ENCODE assay signal across 8 mouse cellular contexts in the genomic region with DNA sequence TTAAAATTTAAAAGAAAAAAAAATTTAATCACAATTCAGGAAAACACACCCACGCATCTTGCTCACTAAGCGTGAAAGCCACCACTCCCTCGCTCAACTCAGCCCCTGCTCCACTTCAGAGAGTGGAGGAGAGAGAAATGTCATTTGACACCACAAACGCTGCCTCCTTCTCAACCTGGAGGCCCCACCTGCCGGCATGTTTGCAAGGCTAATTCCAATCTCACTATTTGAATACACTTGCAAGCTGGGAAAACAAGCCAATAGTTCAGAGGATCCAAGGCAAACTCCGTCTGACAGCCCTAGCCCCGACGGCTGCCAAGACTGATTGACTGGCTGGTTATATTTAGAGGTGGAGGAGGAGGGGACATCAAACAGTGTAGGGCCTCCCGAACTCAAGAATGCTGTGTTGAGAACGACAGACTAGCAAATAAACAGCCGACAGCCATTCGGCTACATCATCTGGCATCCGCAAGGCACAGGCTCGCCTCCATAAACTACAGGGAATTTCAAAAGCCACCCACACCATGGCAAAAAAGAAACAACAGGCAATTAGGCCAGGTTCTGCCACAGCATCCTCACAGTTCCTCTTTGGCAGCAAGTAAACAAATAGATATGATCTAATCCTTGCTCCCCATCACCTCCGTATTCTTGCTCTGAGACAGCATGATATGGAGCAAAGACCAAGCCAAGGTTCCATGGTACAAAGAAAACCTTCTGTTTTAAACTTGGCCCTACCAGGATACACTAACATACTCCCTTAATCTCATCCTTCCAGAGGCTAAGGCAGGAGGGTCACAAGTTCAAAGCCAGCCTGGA.
A peak's percentile ranks its signal among the peaks of the same experiment; 100 is the strongest.
DNase-seq lines count a peak whose midpoint lies in the region; ATAC-seq and TF ChIP-seq lines count a peak whose summit lies in the region.

No protein-coding gene starts in this region.

- intact Hi-C loops in heart, postnatal 36 days (cut with DNase I) = no loop called here

- TF ChIP-seq EP300 in CH12.LX (IDR thresholded peaks at IDR 0.05; ENCODE audit: low read length) = peak; percentile 66
- peak; percentile 10; the same call in 1 of the 2 replicates for TF ChIP-seq EP300 in lung, postnatal 0 days (IDR thresholded peaks at IDR 0.05)

- WGBS in forebrain, embryonic 15.5 days = 6% methylated on average over 15 of the region's 15 CpGs
- WGBS in lung, postnatal 0 days = 11% methylated on average over 15 of the region's 15 CpGs
- 15% methylated on average over 15 of the region's 15 CpGs for WGBS in stomach, embryonic 14.5 days

- H3K4me3 ChIP-seq in CH12.LX (replicated peaks in 1 of 3; ENCODE audit: low read depth in 2 of 3, low read length in 2 of 3, poor library complexity in 1 of 3) = peak overlapping the region; percentile 38 to 54 (median 49)
- no peak overlapping the region for H3K4me3 ChIP-seq in forebrain, embryonic 15.5 days
- H3K4me3 ChIP-seq in lung, postnatal 0 days (ENCODE audit: low read depth, low read length) = no peak overlapping the region
- H3K4me3 ChIP-seq in stomach, embryonic 14.5 days (ENCODE audit: low read depth, low read length) = no peak overlapping the region

- peak; percentile 79 for DNase-seq in CH12.LX (ENCODE audit: extremely low read depth)
- peak; percentile 94 for DNase-seq in brain, embryonic 14.5 days (ENCODE audit: low read depth)
- peak; percentile 52 to 68 for DNase-seq in heart, postnatal 36 days
- peak; percentile 25 for DNase-seq in layer of hippocampus, adult 9-10 months (ENCODE audit: low spot score)
- DNase-seq in lung, postnatal 0 days (ENCODE audit: low spot score) = peak; percentile 77
- DNase-seq in ovary, adult 18-20 months (ENCODE audit: low spot score) = no peak

- TF ChIP-seq POLR2A in CH12.LX (IDR thresholded peaks at IDR 0.05; ENCODE audit: low read depth, low read length) = peak; percentile 46
- TF ChIP-seq POLR2A in brain, embryonic 14.5 days (IDR thresholded peaks at IDR 0.05; ENCODE audit: borderline replicate concordance, extremely low read depth, insufficient read depth, insufficient read length, poor library complexity, severe bottlenecking) = no peak

- peak in 1 of 2 experiments; percentile 28; a peak in 2 of 4 replicates for TF ChIP-seq CTCF in CH12.LX (conservative IDR thresholded peaks at IDR 0.05 in 1 of 2, IDR thresholded peaks at IDR 0.05 in 1 of 2; ENCODE audit: low read depth in 2 of 2, low read length in 2 of 2)
- no peak for TF ChIP-seq CTCF in brain, embryonic 14.5 days (IDR thresholded peaks at IDR 0.05; ENCODE audit: borderline replicate concordance, extremely low read depth, insufficient read depth, insufficient read length)
- TF ChIP-seq CTCF in lung, postnatal 0 days (IDR thresholded peaks at IDR 0.05) = peak; percentile 24; the same call in 1 of the 2 replicates

- H3K9ac ChIP-seq in CH12.LX (ENCODE audit: insufficient read depth, low read depth) = peak overlapping the region; percentile 73
- no peak overlapping the region for H3K9ac ChIP-seq in forebrain, embryonic 15.5 days (replicated peaks)
- no peak overlapping the region for H3K9ac ChIP-seq in lung, postnatal 0 days (replicated peaks; ENCODE audit: low read depth)
- H3K9ac ChIP-seq in stomach, embryonic 14.5 days (replicated peaks; ENCODE audit: low read depth, low read length) = no peak overlapping the region

- dilution Hi-C loops in CH12.LX (cut with MboI; ENCODE audit: extremely low pct_ligation_motif_present, extremely low pct_unique_long_range_greater_than_20kb, low sequenced_read_pairs) = no loop called here

- H3K27me3 ChIP-seq in CH12.LX (replicated peaks) = no peaks in the 10 kb centered on the region
- H3K27me3 ChIP-seq in forebrain, embryonic 15.5 days = no peaks in the 10 kb centered on the region
- no peaks in the 10 kb centered on the region for H3K27me3 ChIP-seq in lung, postnatal 0 days (replicated peaks; ENCODE audit: insufficient read depth, low read length)
- H3K27me3 ChIP-seq in stomach, embryonic 14.5 days (ENCODE audit: control insufficient read depth, insufficient read depth, low read length) = no peaks in the 10 kb centered on the region

- peak; percentile 58 for ATAC-seq in forebrain, embryonic 15.5 days (replicated peaks)
- ATAC-seq in lung, postnatal 0 days = peak; percentile 59
- peak; percentile 66; the same call in 1 of the 2 replicates for ATAC-seq in stomach, embryonic 14.5 days (ENCODE audit: insufficient number of reproducible peaks, insufficient read depth, low FRiP score, low read depth)

- H3K79me2 ChIP-seq in CH12.LX (replicated peaks; ENCODE audit: control insufficient read depth, extremely low read depth, insufficient read depth, poor library complexity, severe bottlenecking) = peaks cover 34% of the 10 kb centered on the region

- in situ Hi-C loops in CH12.LX (cut with MboI; ENCODE audit: low pct_ligation_motif_present, low pct_unique_long_range_greater_than_20kb, low sequenced_read_pairs) = loop anchor here (10.0 kb wide), 1 partner anchor 64 kb away; no protein-coding TSS in a partner anchor

- peak overlapping the region; percentile 95 for H3K27ac ChIP-seq in CH12.LX (ENCODE audit: insufficient read depth, low read depth)
- peak overlapping the region; percentile 84 for H3K27ac ChIP-seq in forebrain, embryonic 15.5 days (replicated peaks)
- peak overlapping the region; percentile 81 for H3K27ac ChIP-seq in lung, postnatal 0 days (ENCODE audit: low read length)
- peak overlapping the region; percentile 48; the same call in 1 of the 2 replicates for H3K27ac ChIP-seq in stomach, embryonic 14.5 days (ENCODE audit: low read length)

- peaks cover 3 to 49% of the 10 kb centered on the region in 2 experiments for H3K36me3 ChIP-seq in CH12.LX (replicated peaks in 1 of 2; ENCODE audit: control insufficient read depth in 1 of 2, insufficient read depth in 1 of 2, low read length in 1 of 2)
- no peaks in the 10 kb centered on the region for H3K36me3 ChIP-seq in forebrain, embryonic 15.5 days
- no peaks in the 10 kb centered on the region for H3K36me3 ChIP-seq in lung, postnatal 0 days (ENCODE audit: insufficient read depth, low read length)
- H3K36me3 ChIP-seq in stomach, embryonic 14.5 days (ENCODE audit: control insufficient read depth, insufficient read depth, low read length) = no peaks in the 10 kb centered on the region

- TF ChIP-seq RAD21 in CH12.LX (IDR thresholded peaks at IDR 0.05; ENCODE audit: low read depth, low read length) = peak; percentile 8

- no peaks in the 10 kb centered on the region for H3K9me3 ChIP-seq in CH12.LX (replicated peaks; ENCODE audit: low read length)
- H3K9me3 ChIP-seq in forebrain, embryonic 15.5 days = no peaks in the 10 kb centered on the region
- H3K9me3 ChIP-seq in lung, postnatal 0 days (ENCODE audit: low read length) = no peaks in the 10 kb centered on the region
- no peaks in the 10 kb centered on the region for H3K9me3 ChIP-seq in stomach, embryonic 14.5 days (ENCODE audit: control insufficient read depth, low read depth, low read length)

- H3K4me2 ChIP-seq in CH12.LX (ENCODE audit: insufficient read depth, low read depth, poor library complexity, severe bottlenecking) = peak overlapping the region; percentile 63
- no peak overlapping the region for H3K4me2 ChIP-seq in forebrain, embryonic 15.5 days (replicated peaks)
- H3K4me2 ChIP-seq in lung, postnatal 0 days (replicated peaks; ENCODE audit: low read depth, low read length) = peak overlapping the region; percentile 3; the same call in 1 of the 2 replicates
- 0 out of 2 replicates have a peak overlapping the region, but pooled peaks have one; percentile 10 for H3K4me2 ChIP-seq in stomach, embryonic 14.5 days (replicated peaks; ENCODE audit: low read depth, low read length)

- H3K4me1 ChIP-seq in CH12.LX (ENCODE audit: control insufficient read depth in 1 of 2, insufficient read depth in 2 of 2) = peaks cover 21 to 82% of the 10 kb centered on the region in 2 experiments
- H3K4me1 ChIP-seq in forebrain, embryonic 15.5 days = peaks cover 78% of the 10 kb centered on the region
- H3K4me1 ChIP-seq in lung, postnatal 0 days (ENCODE audit: insufficient read depth, low read depth, low read length) = peaks cover 28% of the 10 kb centered on the region
- H3K4me1 ChIP-seq in stomach, embryonic 14.5 days (ENCODE audit: control insufficient read depth, insufficient read depth, low read length) = peaks cover 49% of the 10 kb centered on the region

TF ChIP-seq in CH12.LX, 34 proteins besides CTCF, POLR2A, EP300 and RAD21 (continues in another document):
- no peak for TF ChIP-seq MYC (IDR thresholded peaks at IDR 0.05; ENCODE audit: low read depth, low read length)
- TF ChIP-seq POLR2AphosphoS2 (IDR thresholded peaks at IDR 0.05; ENCODE audit: low read depth, low read length) = peak; percentile 77
- no peak for TF ChIP-seq USF1 (IDR thresholded peaks at IDR 0.05; ENCODE audit: low read depth, low read length)
- TF ChIP-seq SMC3 (IDR thresholded peaks at IDR 0.05; ENCODE audit: low read depth, low read length) = peak; percentile 31; the same call in 1 of the 2 replicates
- peak; percentile 69 for TF ChIP-seq NELFE (IDR thresholded peaks at IDR 0.05; ENCODE audit: low read depth, low read length)
- peak; percentile 77 for TF ChIP-seq MXI1 (IDR thresholded peaks at IDR 0.05; ENCODE audit: low read depth, low read length)
- peak; percentile 72 for TF ChIP-seq ZNF384 (IDR thresholded peaks at IDR 0.05; ENCODE audit: low read depth, low read length)
- TF ChIP-seq MAFK (IDR thresholded peaks at IDR 0.05; ENCODE audit: insufficient replicate concordance, low read length) = 0 out of 2 replicates have a peak, but pooled peaks have one; percentile 5
- TF ChIP-seq CHD1 (IDR thresholded peaks at IDR 0.05; ENCODE audit: low read depth, low read length) = peak; percentile 79; the same call in 1 of the 2 replicates
- TF ChIP-seq JUND (conservative IDR thresholded peaks at IDR 0.05; ENCODE audit: low read depth, low read length) = 0 out of 2 replicates have a peak, but pooled peaks have one; percentile 12
- TF ChIP-seq TCF12 (IDR thresholded peaks at IDR 0.05; ENCODE audit: low read depth, low read length) = peak; percentile 79
- peak; percentile 7 for TF ChIP-seq BHLHE40 (IDR thresholded peaks at IDR 0.05; ENCODE audit: low read depth, low read length)
- peak; percentile 73; the same call in 1 of the 2 replicates for TF ChIP-seq MAZ (IDR thresholded peaks at IDR 0.05; ENCODE audit: low read depth, low read length)
- TF ChIP-seq PAX5 (IDR thresholded peaks at IDR 0.05; ENCODE audit: low read length) = no peak
- peak; percentile 35; the same call in 1 of the 2 replicates for TF ChIP-seq ZMIZ1 (IDR thresholded peaks at IDR 0.05; ENCODE audit: low read depth, low read length)
- TF ChIP-seq RCOR1 (conservative IDR thresholded peaks at IDR 0.05; ENCODE audit: low read depth, low read length) = peak; percentile 18; the same call in 1 of the 2 replicates
- TF ChIP-seq UBTF (IDR thresholded peaks at IDR 0.05; ENCODE audit: low read depth, low read length) = 0 out of 2 replicates have a peak, but pooled peaks have one; percentile 5
- TF ChIP-seq ZKSCAN1 (IDR thresholded peaks at IDR 0.05; ENCODE audit: borderline replicate concordance, low read depth, low read length) = no peak
- no peak; the same call in 1 of the 2 replicates for TF ChIP-seq MAX (IDR thresholded peaks at IDR 0.05; ENCODE audit: low read length)
- TF ChIP-seq MEF2A (IDR thresholded peaks at IDR 0.05; ENCODE audit: borderline replicate concordance, low read depth, low read length) = peak; percentile 89

Comparison
In these comparisons a context has a peak if more than half of its experiments do, and no peak if none do; other contexts are left out.
1. H3K4me3 ChIP-seq: peak in CH12.LX (3 of 3); none in forebrain, embryonic 15.5 days (single experiment), lung, postnatal 0 days (single experiment) and stomach, embryonic 14.5 days (single experiment).
2. Peak in every context shown above with its lines, with median percentiles within 50 percentile points of each other: H3K27ac ChIP-seq and ATAC-seq.